Mouse (Mus musculus) midbrain, embryonic 11.5 days (tissue): ENCODE results near the gene Nccrp1. TPM values are rescaled to one million over a fixed set of nuclear protein-coding genes. Genes with fewer than 3 reads are reported as not detected.

Experiments used
- ATAC-seq: fragments of 200-750 bp; cut with Nextera tagmentation; 2 replicates; pipeline ENCODE4 v1.8.0; 2017; ENCODE audit warnings: moderate TSS enrichment, moderate library complexity; ENCODE audit not compliant: low FRiP score
- DNase-seq: peaks from one replicate; pipeline ENCODE4 v3.0.0; 2015; ENCODE audit warnings: low spot score; ENCODE audit errors: missing footprints
- H3K27ac ChIP-seq: fragments of 300-500 bp; sonication (generic); 2 replicates; pipeline ENCODE4 v1.5.1; 2014; ENCODE audit warnings: low read depth, low read length
- H3K27me3 ChIP-seq: fragments of 300-500 bp; sonication (generic); 2 replicates; pipeline ENCODE4 v1.6.1; 2014; ENCODE audit warnings: mild to moderate bottlenecking, low read length, moderate library complexity, mixed read lengths; ENCODE audit not compliant: control insufficient read depth, insufficient read depth
- H3K36me3 ChIP-seq: fragments of 300-500 bp; sonication (generic); 2 replicates; pipeline ENCODE4 v1.6.1; 2014; ENCODE audit warnings: mild to moderate bottlenecking, low read length, moderate library complexity, mixed read lengths; ENCODE audit not compliant: control insufficient read depth, insufficient read depth
- H3K4me1 ChIP-seq: fragments of 300-500 bp; sonication (generic); 2 replicates; pipeline ENCODE4 v1.6.1; 2014; ENCODE audit warnings: low read length; ENCODE audit not compliant: control insufficient read depth, insufficient read depth
- H3K4me2 ChIP-seq: fragments of 300-500 bp; sonication (generic); 2 replicates; pipeline ENCODE4 v1.6.1; 2014; ENCODE audit warnings: mild to moderate bottlenecking, moderate library complexity
- H3K4me3 ChIP-seq: fragments of 300-500 bp; sonication (generic); 2 replicates; pipeline ENCODE4 v1.5.1; 2014; ENCODE audit warnings: low read depth, low read length
- H3K9ac ChIP-seq: fragments of 300-500 bp; sonication (generic); 2 replicates; pipeline ENCODE4 v1.6.1; 2014; ENCODE audit warnings: low read length
- H3K9me3 ChIP-seq: fragments of 300-500 bp; sonication (generic); 2 replicates; pipeline ENCODE4 v1.6.1; 2016; ENCODE audit warnings: low read length; ENCODE audit not compliant: control insufficient read depth
- WGBS: fragments of 180-500 bp; shearing (Covaris S2); extraction: QIAGEN DNeasy Blood & Tissue Kit; methylation state at CpG from one replicate; pipeline ENCODE4 v1.1.7; 2014; 5-methylcytosine and 5-hydroxymethylcytosine counted together
- polyA plus RNA-seq: library from polyadenylated mRNA; unstranded; fragments of >200 nt; fragmentation: Nextera tagmentation; extraction: Ambion mirVana; gene quantifications from 2 replicates; pipeline ENCODE4 v1.2.1, GENCODE M21; 2014

Nccrp1 gene
- polyA plus RNA-seq, 1 experiment from 2014 or later = not detected

DNA sequence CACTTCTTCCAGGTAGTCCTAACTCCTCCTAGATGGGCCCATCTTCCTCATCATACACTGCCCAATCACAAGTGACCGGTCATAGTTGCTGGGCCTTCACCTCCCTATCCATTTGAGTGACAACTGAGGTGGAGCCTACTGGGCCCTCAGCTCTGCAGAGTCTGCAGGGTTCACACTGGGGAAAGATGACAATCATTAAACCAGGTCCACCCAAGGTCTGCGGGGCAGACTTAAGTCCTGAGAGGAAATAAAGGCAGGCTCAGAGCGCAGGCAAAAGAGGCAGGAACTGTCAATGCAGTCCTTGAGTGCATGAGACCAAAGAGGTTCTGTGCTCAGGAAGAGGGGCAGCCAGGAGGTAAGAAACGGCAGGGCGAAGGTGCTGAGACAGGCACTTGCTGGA lies 25.6 kb upstream of the Nccrp1 start:
- H3K36me3 ChIP-seq = no peaks in the 10 kb centered on the region
- H3K27ac ChIP-seq = no peak overlapping the region
- ATAC-seq = no peak
- no peak for DNase-seq
- H3K4me1 ChIP-seq = no peaks in the 10 kb centered on the region
- no peaks in the 10 kb centered on the region for H3K27me3 ChIP-seq
- H3K4me2 ChIP-seq = no peak overlapping the region
- no peak overlapping the region for H3K4me3 ChIP-seq
- WGBS = 93% methylated on average over 5 of the region's 5 CpGs
- H3K9me3 ChIP-seq = no peaks in the 10 kb centered on the region
- H3K9ac ChIP-seq = no peak overlapping the region

DNA sequence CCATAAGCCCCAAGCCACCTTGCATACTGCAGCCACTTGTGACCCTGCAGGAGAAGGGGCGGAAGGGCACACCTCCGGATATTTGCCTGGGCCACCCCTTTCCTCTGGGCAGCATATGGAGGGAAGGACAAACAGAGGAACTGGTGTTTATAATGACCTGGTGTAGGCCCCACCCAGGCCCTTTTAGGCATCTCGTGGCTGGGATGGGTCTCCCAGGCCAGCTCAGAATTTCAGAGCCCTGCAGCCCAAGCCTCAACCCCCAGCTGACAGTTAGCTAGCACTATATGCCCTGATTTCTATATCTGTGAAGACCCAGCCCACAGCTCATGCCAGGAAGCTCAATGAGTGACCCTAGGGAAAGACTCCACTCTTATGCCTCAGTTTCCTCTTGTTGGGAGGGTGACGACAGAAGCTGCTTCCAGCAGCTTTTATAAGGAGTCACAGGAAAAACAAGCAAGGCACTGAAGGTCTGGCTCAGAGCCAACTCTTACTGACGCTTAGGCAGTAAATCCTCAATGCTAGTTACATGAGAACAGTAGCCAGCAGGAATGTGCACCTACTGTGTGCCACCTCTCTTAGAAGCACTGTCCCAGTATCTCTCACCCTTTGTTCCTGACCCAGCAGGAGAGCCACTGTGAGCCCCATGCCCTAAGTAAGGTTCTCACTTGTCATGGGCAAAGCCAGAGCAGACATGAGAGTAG lies 24.1 kb upstream of the Nccrp1 start:
- no peak for ATAC-seq
- Histone ChIP-seq H3K27me3 (no peaks in the 10 kb centered on the region), H3K4me1 (no peaks in the 10 kb centered on the region), H3K27ac (no peak overlapping the region), H3K36me3 (peaks cover 8% of the 10 kb centered on the region; the same call in 1 of the 2 replicates), H3K9me3 (no peaks in the 10 kb centered on the region), H3K4me2 (no peak overlapping the region), H3K4me3 (no peak overlapping the region), H3K9ac (no peak overlapping the region)
- WGBS = 67% methylated on average over 5 of the region's 5 CpGs
- DNase-seq = no peak

DNA sequence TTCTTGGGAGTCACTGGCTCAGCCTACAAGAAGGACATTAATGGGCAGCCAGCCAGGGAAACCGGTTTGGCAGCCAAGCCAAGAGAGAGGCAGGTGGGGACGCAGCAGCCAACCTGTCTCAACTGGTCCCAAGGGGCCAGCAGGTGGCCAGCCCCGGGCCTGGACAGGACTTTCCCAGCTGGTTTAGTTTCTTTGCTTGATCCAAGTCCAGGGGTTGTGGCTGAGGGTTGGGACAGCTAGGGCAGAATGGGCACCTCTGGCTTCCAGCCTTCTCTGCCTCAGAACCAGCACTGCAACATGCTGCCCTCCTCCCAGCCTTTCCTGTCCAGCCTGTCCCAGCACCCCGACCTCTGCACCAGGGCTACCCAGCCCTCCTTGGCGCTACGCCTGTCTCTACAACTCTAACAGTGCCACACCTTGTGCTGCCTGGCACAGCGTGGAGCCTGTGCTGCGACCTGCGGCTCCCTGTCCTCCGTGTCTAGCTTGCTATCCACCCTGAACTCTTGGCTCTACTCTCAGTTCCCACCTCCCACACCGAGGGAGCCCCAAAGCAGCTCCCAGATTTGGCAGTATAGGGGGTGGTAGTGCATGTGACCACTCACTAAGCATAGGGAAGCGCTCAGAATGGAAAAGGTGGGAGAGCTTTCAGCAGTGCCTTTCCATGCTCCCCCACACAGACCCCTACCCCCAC lies 23.4 kb upstream of the Nccrp1 start:
- no peak overlapping the region for H3K4me3 ChIP-seq
- WGBS = 74% methylated on average over 12 of the region's 12 CpGs
- no peaks in the 10 kb centered on the region for H3K27me3 ChIP-seq
- no peak for DNase-seq
- H3K36me3 ChIP-seq = peaks cover 8% of the 10 kb centered on the region; the same call in 1 of the 2 replicates
- H3K9me3 ChIP-seq = no peaks in the 10 kb centered on the region
- H3K4me2 ChIP-seq = no peak overlapping the region
- no peak overlapping the region for H3K27ac ChIP-seq
- no peak for ATAC-seq
- H3K9ac ChIP-seq = no peak overlapping the region
- no peaks in the 10 kb centered on the region for H3K4me1 ChIP-seq

DNA sequence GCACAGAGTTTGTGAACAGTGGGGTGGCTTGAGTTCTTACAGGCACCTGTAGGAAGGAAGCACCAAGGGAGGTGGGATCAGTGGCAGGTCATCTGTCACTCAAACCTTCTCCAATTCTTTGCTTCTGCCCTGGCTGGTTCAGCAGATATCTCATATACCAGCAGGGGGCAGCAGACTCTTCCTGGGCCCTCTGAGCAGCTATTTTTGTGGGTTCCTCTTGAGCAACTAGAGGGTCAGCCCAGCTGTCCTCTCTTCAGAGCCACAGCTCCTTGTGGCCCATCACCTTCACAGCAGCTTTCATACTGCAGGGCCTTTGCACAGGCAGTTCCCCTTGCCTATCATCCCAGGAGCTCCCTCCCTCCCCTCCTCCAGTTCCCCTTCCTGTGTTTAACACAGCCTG lies 21.2 kb upstream of the Nccrp1 start:
- Histone ChIP-seq H3K9ac (no peak overlapping the region), H3K27ac (no peak overlapping the region), H3K4me3 (no peak overlapping the region), H3K4me2 (no peak overlapping the region), H3K36me3 (peaks cover 18% of the 10 kb centered on the region), H3K27me3 (no peaks in the 10 kb centered on the region), H3K9me3 (no peaks in the 10 kb centered on the region), H3K4me1 (no peaks in the 10 kb centered on the region)
- DNase-seq (peak; percentile 92), ATAC-seq (peak; percentile 38; the same call in 1 of the 2 replicates)

DNA sequence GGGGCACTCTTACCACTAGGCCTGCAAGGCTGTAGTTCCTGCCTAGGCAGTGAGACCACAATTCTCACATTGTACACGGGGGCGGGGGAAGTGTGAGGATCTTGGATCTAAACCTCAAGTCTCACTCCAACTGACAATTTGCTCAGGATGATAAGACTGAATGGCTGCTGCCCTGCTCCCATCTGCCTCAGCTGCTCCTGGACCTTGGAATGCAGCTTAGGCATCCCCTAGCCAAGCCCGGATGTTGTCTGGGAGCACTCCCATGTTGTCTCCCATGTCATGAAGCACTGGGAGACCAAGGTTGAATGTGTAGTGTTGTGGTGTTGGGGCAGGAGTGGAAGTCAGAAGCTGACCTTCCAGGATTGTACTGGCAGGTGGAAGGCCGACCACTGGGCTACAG lies 20.5 kb upstream of the Nccrp1 start:
- Histone ChIP-seq H3K36me3 (peaks cover 21% of the 10 kb centered on the region), H3K4me1 (no peaks in the 10 kb centered on the region)
- 86% methylated on average over 4 of the region's 4 CpGs for WGBS

DNA sequence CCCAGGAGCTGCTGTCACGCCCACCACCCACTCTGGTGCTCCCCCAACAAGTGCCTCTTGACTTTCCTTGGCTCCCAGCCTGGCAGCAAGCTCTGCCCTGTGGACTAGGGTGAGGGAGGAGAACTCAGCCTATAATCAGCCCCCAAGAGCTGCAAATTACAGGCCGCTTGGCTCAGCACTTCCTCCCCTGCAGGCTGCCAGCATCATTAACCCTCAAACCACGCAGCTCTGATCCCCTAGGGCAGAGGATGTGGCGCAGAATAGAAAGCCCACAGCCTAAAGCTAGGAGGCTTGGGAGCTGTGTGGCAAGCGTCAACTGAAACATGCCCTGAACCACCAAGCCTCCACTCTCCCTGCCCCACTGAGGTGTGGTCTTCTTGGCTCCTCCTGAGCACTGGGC lies 18.4 kb upstream of the Nccrp1 start:
- H3K27ac ChIP-seq = no peak overlapping the region
- H3K4me1 ChIP-seq = no peaks in the 10 kb centered on the region
- H3K36me3 ChIP-seq = peaks cover 27% of the 10 kb centered on the region
- ATAC-seq (no peak), DNase-seq (no peak)
- no peak overlapping the region for H3K9ac ChIP-seq
- no peaks in the 10 kb centered on the region for H3K9me3 ChIP-seq
- no peak overlapping the region for H3K4me2 ChIP-seq
- no peak overlapping the region for H3K4me3 ChIP-seq
- WGBS = 93% methylated on average over 5 of the region's 5 CpGs
- no peaks in the 10 kb centered on the region for H3K27me3 ChIP-seq

More for the DNA sequence above, 20.5 kb upstream of the Nccrp1 start:
- no peak overlapping the region for H3K4me2 ChIP-seq
- H3K9me3 ChIP-seq = no peaks in the 10 kb centered on the region
- H3K27me3 ChIP-seq = no peaks in the 10 kb centered on the region
- H3K9ac ChIP-seq = no peak overlapping the region
- DNase-seq (no peak), ATAC-seq (no peak)
- no peak overlapping the region for H3K4me3 ChIP-seq
- no peak overlapping the region for H3K27ac ChIP-seq

DNA sequence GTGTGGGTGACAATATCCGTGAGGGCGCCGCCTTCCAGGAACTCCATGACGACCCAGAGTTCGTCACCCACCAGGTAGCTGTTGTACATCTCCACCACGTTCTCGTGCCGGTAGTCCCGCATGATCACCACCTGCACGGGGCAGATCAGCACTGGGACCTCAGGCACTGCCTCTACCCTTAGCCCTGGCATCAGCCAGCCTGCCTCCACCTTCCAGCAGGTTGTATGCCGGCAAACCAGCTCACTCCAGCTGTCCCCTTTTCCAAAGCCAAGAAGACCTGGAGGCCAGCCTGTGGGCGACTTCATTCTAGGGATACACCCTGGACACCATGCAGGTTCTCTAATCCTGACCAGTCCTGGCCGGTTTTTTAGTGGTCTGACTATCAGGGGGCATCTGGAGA lies 15.9 kb upstream of the Nccrp1 start:
- Histone ChIP-seq H3K4me1 (no peaks in the 10 kb centered on the region), H3K27ac (no peak overlapping the region), H3K9me3 (no peaks in the 10 kb centered on the region), H3K4me3 (no peak overlapping the region), H3K4me2 (no peak overlapping the region), H3K36me3 (peaks cover 28% of the 10 kb centered on the region), H3K27me3 (no peaks in the 10 kb centered on the region), H3K9ac (no peak overlapping the region)
- DNase-seq (no peak), ATAC-seq (no peak)
- 94% methylated on average over 13 of the region's 13 CpGs for WGBS

DNA sequence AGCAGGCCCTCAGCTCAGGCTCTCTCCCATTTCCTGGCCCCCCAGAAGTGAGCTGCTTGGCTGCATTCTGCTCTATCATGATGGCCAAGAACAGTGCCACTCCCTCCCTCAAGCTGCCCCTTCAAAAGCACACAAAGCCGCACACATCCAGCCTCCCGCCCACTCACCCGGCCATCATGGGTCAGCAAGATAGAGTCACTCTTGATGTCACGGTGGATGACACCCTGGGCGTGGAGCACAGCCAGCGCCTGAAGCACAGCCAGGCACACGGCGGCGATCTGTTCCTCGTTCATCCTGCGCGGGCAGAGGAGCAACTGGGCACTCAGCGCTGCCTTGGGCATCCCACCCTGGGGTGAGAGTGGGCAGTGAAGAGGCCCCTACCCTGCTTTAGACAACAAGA lies 15.3 kb upstream of the Nccrp1 start:
- no peaks in the 10 kb centered on the region for H3K27me3 ChIP-seq
- ATAC-seq = no peak
- no peaks in the 10 kb centered on the region for H3K9me3 ChIP-seq
- H3K4me1 ChIP-seq = no peaks in the 10 kb centered on the region
- no peak for DNase-seq
- H3K27ac ChIP-seq = no peak overlapping the region
- WGBS = 94% methylated on average over 13 of the region's 13 CpGs
- no peak overlapping the region for H3K4me3 ChIP-seq
- no peak overlapping the region for H3K4me2 ChIP-seq
- H3K9ac ChIP-seq = no peak overlapping the region
- H3K36me3 ChIP-seq = peaks cover 27% of the 10 kb centered on the region

DNA sequence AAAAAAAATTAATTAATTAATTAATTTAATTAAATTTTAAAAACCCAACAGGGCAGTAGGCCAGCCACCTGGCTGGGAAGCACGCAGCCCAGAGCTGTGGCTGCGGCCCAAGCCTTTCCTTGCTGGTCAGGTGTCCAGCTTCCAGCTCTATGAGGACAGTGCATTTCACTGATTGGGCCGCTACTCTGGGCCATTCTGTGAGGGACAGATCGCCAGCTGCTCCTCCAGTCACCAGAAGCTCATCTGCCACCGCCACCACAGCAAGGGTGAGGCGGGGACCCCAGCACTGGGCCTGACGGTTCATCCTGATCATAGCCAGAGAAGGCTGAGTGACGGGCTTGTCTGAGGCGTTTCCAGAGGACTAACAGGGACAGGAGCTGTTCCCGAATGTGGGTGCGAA lies 14.9 kb upstream of the Nccrp1 start:
- no peak overlapping the region for H3K27ac ChIP-seq
- H3K27me3 ChIP-seq = no peaks in the 10 kb centered on the region
- H3K4me1 ChIP-seq = no peaks in the 10 kb centered on the region
- no peak overlapping the region for H3K9ac ChIP-seq
- H3K9me3 ChIP-seq = no peaks in the 10 kb centered on the region
- H3K4me2 ChIP-seq = no peak overlapping the region
- H3K36me3 ChIP-seq = peaks cover 26% of the 10 kb centered on the region
- DNase-seq = no peak
- ATAC-seq = no peak
- 87% methylated on average over 11 of the region's 11 CpGs for WGBS
- no peak overlapping the region for H3K4me3 ChIP-seq
